Comparison of ENCODE assay signal across 20 mouse cellular contexts in genomic region chr1:133906420-133906819, GRCm38 (mm10). TPM values are rescaled to one million over a fixed set of nuclear protein-coding genes. Genes with fewer than 3 reads are reported as not detected.
DNase-seq lines count a peak whose midpoint lies in the region; ATAC-seq lines count a peak whose summit lies in the region.
"Had no signal": no experiment of that assay in that cellular context is flagged by ENCODE, and none has a peak within 500 bp of the region (broad histone marks: within the 10 kb centered on the region; RNA-seq: fewer than 3 reads in every experiment).

No protein-coding gene starts in this region.

- H3K4me3 ChIP-seq in forebrain, embryonic 13.5 days, result no peak overlapping the region
- no peak overlapping the region for H3K4me3 ChIP-seq in forebrain, embryonic 12.5 days (replicated peaks)
- no peak overlapping the region for H3K4me3 ChIP-seq in embryonic facial prominence, embryonic 11.5 days (ENCODE audit: low read depth, low read length)
- H3K4me3 ChIP-seq in limb, embryonic 12.5 days (replicated peaks), result no peak overlapping the region
- H3K4me3 ChIP-seq: embryonic facial prominence, embryonic 12.5 days; neural tube, embryonic 13.5 days had no signal

- H3K27me3 ChIP-seq in forebrain, embryonic 13.5 days, result peaks cover 23% of the 10 kb centered on the region
- peaks cover 38% of the 10 kb centered on the region for H3K27me3 ChIP-seq in forebrain, embryonic 12.5 days
- H3K27me3 ChIP-seq in embryonic facial prominence, embryonic 11.5 days (ENCODE audit: control insufficient read depth, insufficient read depth, low read length), result no peaks in the 10 kb centered on the region; the same call in 1 of the 2 replicates
- H3K27me3 ChIP-seq in limb, embryonic 12.5 days, result peaks cover 53% of the 10 kb centered on the region
- H3K27me3 ChIP-seq: Patski had no signal

- WGBS in forebrain, embryonic 13.5 days, result 31% methylated on average over 12 of the region's 12 CpGs
- WGBS in forebrain, embryonic 12.5 days, result 36% methylated on average over 12 of the region's 12 CpGs
- 28% methylated on average over 12 of the region's 12 CpGs for WGBS in embryonic facial prominence, embryonic 11.5 days
- 23% methylated on average over 12 of the region's 12 CpGs for WGBS in limb, embryonic 12.5 days

- H3K4me2 ChIP-seq in forebrain, embryonic 13.5 days, result peak overlapping the region; percentile 23
- H3K4me2 ChIP-seq in forebrain, embryonic 12.5 days, result no peak overlapping the region
- H3K4me2 ChIP-seq in embryonic facial prominence, embryonic 11.5 days (ENCODE audit: low read depth, low read length), result no peak overlapping the region
- no peak overlapping the region; the same call in 1 of the 2 replicates for H3K4me2 ChIP-seq in limb, embryonic 12.5 days
- H3K4me2 ChIP-seq: embryonic facial prominence, embryonic 12.5 days; liver, embryonic 11.5 days; lung, embryonic 14.5 days; neural tube, embryonic 13.5 days had no signal

- no peak for ATAC-seq in forebrain, embryonic 13.5 days
- ATAC-seq in forebrain, embryonic 12.5 days (ENCODE audit: low FRiP score), result no peak
- no peak for ATAC-seq in embryonic facial prominence, embryonic 11.5 days (replicated peaks; ENCODE audit: insufficient number of reproducible peaks, low FRiP score, low TSS enrichment, low read depth)
- no peak for ATAC-seq in limb, embryonic 12.5 days (ENCODE audit: insufficient number of reproducible peaks, insufficient read depth, low FRiP score, low TSS enrichment, low read depth)
- ATAC-seq: activated CD4-positive, CD25-positive, alpha-beta regulatory T cell, adult 4 months; inflammation-experienced regulatory T-cells, adult 6 months; Patski had no signal

- peaks cover 38% of the 10 kb centered on the region for H3K4me1 ChIP-seq in forebrain, embryonic 13.5 days
- H3K4me1 ChIP-seq in forebrain, embryonic 12.5 days, result peaks cover 38% of the 10 kb centered on the region
- peaks cover 5% of the 10 kb centered on the region for H3K4me1 ChIP-seq in embryonic facial prominence, embryonic 11.5 days (ENCODE audit: control insufficient read depth, insufficient read depth, low read length)
- H3K4me1 ChIP-seq in limb, embryonic 12.5 days (replicated peaks), result peaks cover 36% of the 10 kb centered on the region

- H3K9me3 ChIP-seq in forebrain, embryonic 13.5 days (replicated peaks), result no peaks in the 10 kb centered on the region
- no peaks in the 10 kb centered on the region for H3K9me3 ChIP-seq in forebrain, embryonic 12.5 days
- H3K9me3 ChIP-seq in embryonic facial prominence, embryonic 11.5 days (replicated peaks; ENCODE audit: control insufficient read depth, low read length), result no peaks in the 10 kb centered on the region
- no peaks in the 10 kb centered on the region for H3K9me3 ChIP-seq in limb, embryonic 12.5 days
- H3K9me3 ChIP-seq: embryonic facial prominence, embryonic 12.5 days; neural tube, embryonic 13.5 days had no signal

- H3K27ac ChIP-seq in forebrain, embryonic 13.5 days, result no peak overlapping the region
- H3K27ac ChIP-seq in forebrain, embryonic 12.5 days, result no peak overlapping the region
- H3K27ac ChIP-seq in embryonic facial prominence, embryonic 11.5 days (replicated peaks; ENCODE audit: low read depth, low read length), result no peak overlapping the region
- H3K27ac ChIP-seq in limb, embryonic 12.5 days, result 0 out of 2 replicates have a peak overlapping the region, but pooled peaks have one; percentile 23
- H3K27ac ChIP-seq: embryonic facial prominence, embryonic 12.5 days had no signal

- H3K36me3 ChIP-seq in forebrain, embryonic 13.5 days (ENCODE audit: poor library complexity, severe bottlenecking), result no peaks in the 10 kb centered on the region
- no peaks in the 10 kb centered on the region for H3K36me3 ChIP-seq in forebrain, embryonic 12.5 days (replicated peaks)
- H3K36me3 ChIP-seq in embryonic facial prominence, embryonic 11.5 days (replicated peaks; ENCODE audit: control insufficient read depth, insufficient read depth, low read depth, low read length), result no peaks in the 10 kb centered on the region
- H3K36me3 ChIP-seq in limb, embryonic 12.5 days, result no peaks in the 10 kb centered on the region
- H3K36me3 ChIP-seq: embryonic facial prominence, embryonic 12.5 days; neural tube, embryonic 13.5 days had no signal

- peak; percentile 10 for DNase-seq in A20 (ENCODE audit: low read depth, low spot score)
- peak; percentile 70 for DNase-seq in embryonic facial prominence, embryonic 11.5 days (ENCODE audit: low spot score)
- DNase-seq in Muller cell, postnatal 12 days (ENCODE audit: inconsistent ontology term), result no peak
- no peak for DNase-seq in urinary bladder, adult 2 months (ENCODE audit: low spot score)
- DNase-seq in urinary bladder, postnatal 10 days (ENCODE audit: low spot score), result no peak
- DNase-seq: B cell, adult 2 months; gastrocnemius, postnatal 25 days; kidney, adult 8-10 months; kidney, postnatal 36 days; lung, embryonic 14.5 days; thymus, adult 2 months had no signal

- 0 out of 2 replicates have a peak overlapping the region, but pooled peaks have one; percentile 3 for H3K9ac ChIP-seq in forebrain, embryonic 13.5 days
- H3K9ac ChIP-seq in forebrain, embryonic 12.5 days, result no peak overlapping the region
- H3K9ac ChIP-seq in embryonic facial prominence, embryonic 11.5 days (replicated peaks; ENCODE audit: low read length), result no peak overlapping the region
- no peak overlapping the region for H3K9ac ChIP-seq in limb, embryonic 12.5 days (replicated peaks)
- H3K9ac ChIP-seq: embryonic facial prominence, embryonic 12.5 days; lung, embryonic 14.5 days; neural tube, embryonic 13.5 days had no signal

RNA-seq across cellular contexts. Expression of gene Optc, which starts 1.4 kb away (rescaled TPM):
- polyA plus RNA-seq in forebrain, embryonic 13.5 days (2015; fragmentation: Nextera tagmentation; extraction: Ambion mirVana), result 2.3 and 3.3 TPM in 2 replicates
- polyA plus RNA-seq in forebrain, embryonic 12.5 days (2016; fragmentation: Nextera tagmentation; extraction: Ambion mirVana), result 2.6 and 3.2 TPM in 2 replicates
- polyA plus RNA-seq in embryonic facial prominence, embryonic 11.5 days (2014; fragmentation: Nextera tagmentation; extraction: Ambion mirVana), result 0.59 and 0.88 TPM in 2 replicates
- 0.27 and 0.41 TPM in 2 replicates for polyA plus RNA-seq in limb, embryonic 12.5 days (2016; fragmentation: Nextera tagmentation; extraction: Ambion mirVana)
- polyA plus RNA-seq in urinary bladder, adult 2 months (2012; rRNA removed), result 133 and 156 TPM in 2 replicates
- polyA plus RNA-seq: activated CD4-positive, CD25-positive, alpha-beta regulatory T cell, adult 4 months; inflammation-experienced regulatory T-cells, adult 6 months had no signal

RNA-seq across cellular contexts. Expression of gene Prelp, which starts 14.8 kb away (rescaled TPM):
- polyA plus RNA-seq in forebrain, embryonic 13.5 days (2015; fragmentation: Nextera tagmentation; extraction: Ambion mirVana), result 1.3 and 3.1 TPM in 2 replicates
- polyA plus RNA-seq in forebrain, embryonic 12.5 days (2016; fragmentation: Nextera tagmentation; extraction: Ambion mirVana), result 2.0 and 2.1 TPM in 2 replicates
- polyA plus RNA-seq in embryonic facial prominence, embryonic 11.5 days (2014; fragmentation: Nextera tagmentation; extraction: Ambion mirVana), result 1.1 and 1.2 TPM in 2 replicates
- 2.0 and 3.2 TPM in 2 replicates for polyA plus RNA-seq in limb, embryonic 12.5 days (2016; fragmentation: Nextera tagmentation; extraction: Ambion mirVana)
- 89.1 and 164 TPM in 2 replicates for polyA plus RNA-seq in urinary bladder, adult 2 months (2012; rRNA removed)
- polyA plus RNA-seq: activated CD4-positive, CD25-positive, alpha-beta regulatory T cell, adult 4 months; inflammation-experienced regulatory T-cells, adult 6 months had no signal

Comparison
In these comparisons a context has a peak if more than half of its experiments do, and no peak if none do; other contexts are left out.
1. DNase-seq: peak in A20 (single experiment) and embryonic facial prominence, embryonic 11.5 days (single experiment); none in Muller cell, postnatal 12 days (single experiment), urinary bladder, adult 2 months (single experiment) and urinary bladder, postnatal 10 days (single experiment).
2. RNA of gene Optc, which starts 1.4 kb away (polyA plus RNA-seq): 133 to 156 TPM in urinary bladder, adult 2 months; 2.6 to 3.2 TPM in forebrain, embryonic 12.5 days, 2.3 to 3.3 TPM in forebrain, embryonic 13.5 days, 0.59 to 0.88 TPM in embryonic facial prominence, embryonic 11.5 days and 0.27 to 0.41 TPM in limb, embryonic 12.5 days; every median in the first group is over 10 times any median in the second.
3. RNA of gene Prelp, which starts 14.8 kb away (polyA plus RNA-seq): 89.1 to 164 TPM in urinary bladder, adult 2 months; 2.0 to 2.1 TPM in forebrain, embryonic 12.5 days, 2.0 to 3.2 TPM in limb, embryonic 12.5 days, 1.3 to 3.1 TPM in forebrain, embryonic 13.5 days and 1.1 to 1.2 TPM in embryonic facial prominence, embryonic 11.5 days; every median in the first group is over 10 times any median in the second.